Mouse (Mus musculus): ENCODE measurements around the gene Gfod2. TPM values are rescaled to one million over a fixed set of nuclear protein-coding genes. Genes with fewer than 3 reads are reported as not detected.
A peak's percentile ranks its signal among the peaks of the same experiment; 100 is the strongest.

Gene Gfod2
- polyA plus RNA-seq (2014; fragmentation: Nextera tagmentation; extraction: Ambion mirVana), result 14.7 and 15.1 TPM in 2 replicates

- Histone ChIP-seq H3K4me3 (ENCODE audit: low read depth, low read length) (peak within 1 kb of the TSS; percentile 70), H3K27me3 (replicated peaks; ENCODE audit: control insufficient read depth, insufficient read depth, low read length) (no peaks in the 10 kb centered on the region), H3K9me3 (ENCODE audit: control insufficient read depth, low read length) (no peaks in the 10 kb centered on the region), H3K27ac (replicated peaks; ENCODE audit: low read depth, low read length) (peak within 1 kb of the TSS; percentile 76), H3K4me1 (ENCODE audit: control insufficient read depth, insufficient read depth, low read length) (peaks cover 9% of the 10 kb centered on the region), H3K4me2 (ENCODE audit: low read depth, low read length) (peak within 1 kb of the TSS; percentile 85), H3K9ac (ENCODE audit: low read depth, low read length) (peak within 1 kb of the TSS; percentile 82), H3K36me3 (ENCODE audit: control insufficient read depth, insufficient read depth, low read length) (no peaks in the 10 kb centered on the region)
- DNase-seq (ENCODE audit: low spot score) (peak; percentile 97), ATAC-seq (ENCODE audit: low read depth) (peak; percentile 99)
- WGBS, result 4% methylated on average over 49 of the region's 57 CpGs
Measured at GRCm38 (mm10) chr8:105758277-105759108, at the start of gene Gfod2. Gene Gfod2, minus strand, starts transcription at chr8:105758664.

GRCm38 (mm10) chr8:105807766-105808165 is 49.3 kb upstream of the Gfod2 start:
- H3K4me3 ChIP-seq (ENCODE audit: low read depth, low read length), result no peak overlapping the region
- ATAC-seq (ENCODE audit: low read depth) (no peak), DNase-seq (ENCODE audit: low spot score) (no peak)
- peaks cover 27% of the 10 kb centered on the region for H3K36me3 ChIP-seq (ENCODE audit: control insufficient read depth, insufficient read depth, low read length)
- H3K9me3 ChIP-seq (ENCODE audit: control insufficient read depth, low read length), result no peaks in the 10 kb centered on the region
- no peaks in the 10 kb centered on the region for H3K27me3 ChIP-seq (replicated peaks; ENCODE audit: control insufficient read depth, insufficient read depth, low read length)
- no peak overlapping the region for H3K9ac ChIP-seq (ENCODE audit: low read depth, low read length)
- H3K27ac ChIP-seq (replicated peaks; ENCODE audit: low read depth, low read length), result no peak overlapping the region
- H3K4me2 ChIP-seq (ENCODE audit: low read depth, low read length), result no peak overlapping the region
- WGBS, result 84% methylated on average over 5 of the region's 5 CpGs
- no peaks in the 10 kb centered on the region for H3K4me1 ChIP-seq (ENCODE audit: control insufficient read depth, insufficient read depth, low read length)

- DNase-seq (ENCODE audit: low spot score) (no peak), ATAC-seq (ENCODE audit: low read depth) (no peak)
- Histone ChIP-seq H3K27ac (replicated peaks; ENCODE audit: low read depth, low read length) (no peak overlapping the region), H3K4me1 (ENCODE audit: control insufficient read depth, insufficient read depth, low read length) (no peaks in the 10 kb centered on the region), H3K36me3 (ENCODE audit: control insufficient read depth, insufficient read depth, low read length) (peaks cover 12% of the 10 kb centered on the region), H3K4me2 (ENCODE audit: low read depth, low read length) (no peak overlapping the region), H3K9ac (ENCODE audit: low read depth, low read length) (no peak overlapping the region), H3K9me3 (ENCODE audit: control insufficient read depth, low read length) (no peaks in the 10 kb centered on the region), H3K27me3 (replicated peaks; ENCODE audit: control insufficient read depth, insufficient read depth, low read length) (no peaks in the 10 kb centered on the region), H3K4me3 (ENCODE audit: low read depth, low read length) (no peak overlapping the region)
- 70% methylated on average over 1 of the region's 1 CpGs for WGBS
Measured at GRCm38 (mm10) chr8:105805964-105806363, 47.5 kb upstream of the Gfod2 start.

- 77% methylated on average over 3 of the region's 3 CpGs for WGBS
Measured at GRCm38 (mm10) chr8:105805346-105805745, 46.9 kb upstream of the Gfod2 start.

GRCm38 (mm10) chr8:105804797-105805196 is 46.3 kb upstream of the Gfod2 start:
- DNase-seq (ENCODE audit: low spot score) (no peak), ATAC-seq (ENCODE audit: low read depth) (no peak)
- Histone ChIP-seq H3K36me3 (ENCODE audit: control insufficient read depth, insufficient read depth, low read length) (peaks cover 17% of the 10 kb centered on the region), H3K27me3 (replicated peaks; ENCODE audit: control insufficient read depth, insufficient read depth, low read length) (no peaks in the 10 kb centered on the region), H3K4me3 (ENCODE audit: low read depth, low read length) (no peak overlapping the region), H3K4me1 (ENCODE audit: control insufficient read depth, insufficient read depth, low read length) (no peaks in the 10 kb centered on the region), H3K4me2 (ENCODE audit: low read depth, low read length) (no peak overlapping the region), H3K9me3 (ENCODE audit: control insufficient read depth, low read length) (no peaks in the 10 kb centered on the region), H3K9ac (ENCODE audit: low read depth, low read length) (no peak overlapping the region), H3K27ac (replicated peaks; ENCODE audit: low read depth, low read length) (no peak overlapping the region)
- 90% methylated on average over 7 of the region's 7 CpGs for WGBS

More at GRCm38 (mm10) chr8:105805346-105805745, 46.9 kb upstream of the Gfod2 start:
- no peak for ATAC-seq (ENCODE audit: low read depth)
- no peak for DNase-seq (ENCODE audit: low spot score)
- no peaks in the 10 kb centered on the region for H3K4me1 ChIP-seq (ENCODE audit: control insufficient read depth, insufficient read depth, low read length)
- H3K4me3 ChIP-seq (ENCODE audit: low read depth, low read length), result no peak overlapping the region
- no peak overlapping the region for H3K27ac ChIP-seq (replicated peaks; ENCODE audit: low read depth, low read length)
- no peaks in the 10 kb centered on the region for H3K9me3 ChIP-seq (ENCODE audit: control insufficient read depth, low read length)
- H3K27me3 ChIP-seq (replicated peaks; ENCODE audit: control insufficient read depth, insufficient read depth, low read length), result no peaks in the 10 kb centered on the region
- H3K9ac ChIP-seq (ENCODE audit: low read depth, low read length), result no peak overlapping the region
- no peak overlapping the region for H3K4me2 ChIP-seq (ENCODE audit: low read depth, low read length)
- peaks cover 12% of the 10 kb centered on the region for H3K36me3 ChIP-seq (ENCODE audit: control insufficient read depth, insufficient read depth, low read length)

GRCm38 (mm10) chr8:105801153-105801904 is 42.9 kb upstream of the Gfod2 start:
- H3K4me2 ChIP-seq (ENCODE audit: low read depth, low read length), result no peak overlapping the region
- no peak overlapping the region for H3K4me3 ChIP-seq (ENCODE audit: low read depth, low read length)
- no peak overlapping the region for H3K27ac ChIP-seq (replicated peaks; ENCODE audit: low read depth, low read length)
- WGBS, result 86% methylated on average over 6 of the region's 6 CpGs
- H3K9ac ChIP-seq (ENCODE audit: low read depth, low read length), result no peak overlapping the region
- DNase-seq (ENCODE audit: low spot score) (no peak), ATAC-seq (ENCODE audit: low read depth) (no peak)
- H3K9me3 ChIP-seq (ENCODE audit: control insufficient read depth, low read length), result no peaks in the 10 kb centered on the region
- H3K4me1 ChIP-seq (ENCODE audit: control insufficient read depth, insufficient read depth, low read length), result peaks cover 8% of the 10 kb centered on the region; the same call in 1 of the 2 replicates
- H3K27me3 ChIP-seq (replicated peaks; ENCODE audit: control insufficient read depth, insufficient read depth, low read length), result no peaks in the 10 kb centered on the region
- peaks cover 17% of the 10 kb centered on the region; the same call in 1 of the 2 replicates for H3K36me3 ChIP-seq (ENCODE audit: control insufficient read depth, insufficient read depth, low read length)

GRCm38 (mm10) chr8:105799091-105799812 is 40.8 kb upstream of the Gfod2 start:
- H3K9ac ChIP-seq (ENCODE audit: low read depth, low read length), result no peak overlapping the region
- peaks cover 8% of the 10 kb centered on the region; the same call in 1 of the 2 replicates for H3K4me1 ChIP-seq (ENCODE audit: control insufficient read depth, insufficient read depth, low read length)
- H3K4me3 ChIP-seq (ENCODE audit: low read depth, low read length), result no peak overlapping the region
- H3K27me3 ChIP-seq (replicated peaks; ENCODE audit: control insufficient read depth, insufficient read depth, low read length), result no peaks in the 10 kb centered on the region
- 0 out of 2 replicates have a peak, but pooled peaks cover 4% of the 10 kb centered on the region for H3K36me3 ChIP-seq (ENCODE audit: control insufficient read depth, insufficient read depth, low read length)
- DNase-seq (ENCODE audit: low spot score) (peak; percentile 93), ATAC-seq (ENCODE audit: low read depth) (peak; percentile 83)
- H3K9me3 ChIP-seq (ENCODE audit: control insufficient read depth, low read length), result no peaks in the 10 kb centered on the region
- 36% methylated on average over 8 of the region's 8 CpGs for WGBS
- no peak overlapping the region for H3K4me2 ChIP-seq (ENCODE audit: low read depth, low read length)
- peak overlapping the region; percentile 59 for H3K27ac ChIP-seq (replicated peaks; ENCODE audit: low read depth, low read length)

- Histone ChIP-seq H3K27ac (replicated peaks; ENCODE audit: low read depth, low read length) (no peak overlapping the region; the same call in 1 of the 2 replicates), H3K9me3 (ENCODE audit: control insufficient read depth, low read length) (no peaks in the 10 kb centered on the region), H3K4me1 (ENCODE audit: control insufficient read depth, insufficient read depth, low read length) (peaks cover 8% of the 10 kb centered on the region; the same call in 1 of the 2 replicates), H3K27me3 (replicated peaks; ENCODE audit: control insufficient read depth, insufficient read depth, low read length) (no peaks in the 10 kb centered on the region), H3K4me2 (ENCODE audit: low read depth, low read length) (no peak overlapping the region), H3K4me3 (ENCODE audit: low read depth, low read length) (no peak overlapping the region), H3K9ac (ENCODE audit: low read depth, low read length) (no peak overlapping the region), H3K36me3 (ENCODE audit: control insufficient read depth, insufficient read depth, low read length) (0 out of 2 replicates have a peak, but pooled peaks cover 4% of the 10 kb centered on the region)
- ATAC-seq (ENCODE audit: low read depth) (no peak), DNase-seq (ENCODE audit: low spot score) (no peak)
- WGBS, result 77% methylated on average over 5 of the region's 5 CpGs
Measured at GRCm38 (mm10) chr8:105798408-105798807, 39.9 kb upstream of the Gfod2 start.

All from embryonic facial prominence, embryonic 14.5 days (tissue).